Mouse (Mus musculus) layer of hippocampus, postnatal 10 days (tissue): ENCODE data around the gene Rfx6. TPM values are rescaled to one million over a fixed set of nuclear protein-coding genes. Genes with fewer than 3 reads are reported as not detected.

Experiments used
- DNase-seq, 2 experiments: peaks; one replicate each; pipeline ENCODE4 v3.0.0; 2021; ENCODE audit warnings: low spot score in 2 of 2
- long read RNA-seq: library from polyadenylated mRNA; stranded (forward); transcript quantifications from one replicate; pipeline ENCODE4 v2.0.0, GENCODE M21; 2023
- total RNA-seq, 2 experiments: library from RNA; stranded (reverse); gene quantifications; 2 replicates each; pipeline ENCODE4 v1.2.3; 2021

Rfx6 gene
- total RNA-seq: not detected
- long read RNA-seq: 0 reads

DNA sequence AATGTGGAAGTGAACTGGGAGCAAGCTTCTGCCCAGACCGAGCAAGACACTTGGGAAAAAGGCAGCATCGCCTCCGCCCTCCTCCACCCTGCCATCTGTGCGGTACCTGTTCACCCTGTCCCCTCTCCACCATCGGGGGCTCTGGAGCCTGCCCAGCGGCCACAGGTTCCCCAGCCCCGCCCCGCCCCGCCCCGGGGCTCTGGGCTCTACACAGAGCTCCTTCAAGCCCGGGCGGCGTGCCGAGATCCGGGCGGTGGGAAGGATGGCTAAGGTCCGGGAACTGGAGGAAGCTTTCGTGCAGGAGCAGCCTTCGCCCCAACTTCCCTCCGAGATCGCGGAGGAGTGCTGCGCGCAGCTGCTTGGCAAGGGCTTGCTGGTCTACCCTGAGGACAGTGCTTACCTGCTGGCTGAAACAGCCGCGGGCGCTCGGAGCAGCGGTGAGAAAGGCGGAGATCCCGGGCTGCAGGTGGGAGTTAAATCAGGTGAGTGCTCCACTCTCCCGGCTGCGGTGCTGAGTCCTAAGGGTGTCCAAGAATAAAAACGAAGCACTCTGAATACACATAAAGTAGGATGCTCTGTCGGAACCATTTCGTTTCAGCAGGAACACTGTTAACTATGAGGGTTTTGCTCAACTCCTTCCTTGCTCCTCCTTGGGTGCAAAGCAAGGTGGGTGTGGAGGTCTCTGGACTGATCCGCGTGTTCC, at the start of gene Rfx6:
TSS of gene Rfx6 (plus strand) at position 209 of the 703 bp plus-strand sequence.
- no peak for DNase-seq

DNA sequence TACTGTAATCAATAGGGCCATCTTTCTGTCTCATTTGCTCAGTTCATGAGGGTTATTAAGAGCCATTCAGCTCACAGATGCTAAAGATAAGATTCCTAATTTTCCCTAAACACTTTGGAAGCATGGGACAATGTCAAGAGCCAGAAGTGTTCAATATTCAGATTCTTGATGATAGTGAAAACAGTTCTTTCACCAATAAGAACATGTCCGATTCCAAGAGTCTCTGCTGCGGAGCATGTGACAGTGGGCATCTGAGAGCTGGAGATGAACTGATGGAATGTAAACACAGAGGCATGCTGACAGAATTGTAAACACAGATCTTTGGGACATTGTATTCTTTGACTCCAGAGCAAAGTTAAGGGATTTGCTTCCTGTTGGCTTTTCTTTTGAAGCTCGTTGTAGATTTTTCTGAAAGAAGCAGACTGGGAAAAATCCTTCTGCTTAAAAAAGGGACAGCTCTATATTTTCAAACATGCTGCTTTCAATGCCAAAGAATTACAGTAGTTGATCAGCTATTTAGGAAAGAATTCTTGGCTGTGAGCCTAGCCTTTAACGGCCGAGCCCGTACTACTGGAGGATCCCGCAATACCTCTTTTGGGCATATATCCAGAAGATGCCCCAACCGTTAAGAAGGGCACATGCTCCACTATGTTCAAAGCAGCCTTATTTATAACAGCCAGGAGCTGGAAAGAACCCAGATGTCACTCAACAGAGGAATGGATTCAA, 46.0 kb upstream of the Rfx6 start, which contains the start of gene Gprc6a:
TSS of gene Gprc6a (minus strand) at position 51 of the 726 bp plus-strand sequence.
- no peak for DNase-seq

DNA sequence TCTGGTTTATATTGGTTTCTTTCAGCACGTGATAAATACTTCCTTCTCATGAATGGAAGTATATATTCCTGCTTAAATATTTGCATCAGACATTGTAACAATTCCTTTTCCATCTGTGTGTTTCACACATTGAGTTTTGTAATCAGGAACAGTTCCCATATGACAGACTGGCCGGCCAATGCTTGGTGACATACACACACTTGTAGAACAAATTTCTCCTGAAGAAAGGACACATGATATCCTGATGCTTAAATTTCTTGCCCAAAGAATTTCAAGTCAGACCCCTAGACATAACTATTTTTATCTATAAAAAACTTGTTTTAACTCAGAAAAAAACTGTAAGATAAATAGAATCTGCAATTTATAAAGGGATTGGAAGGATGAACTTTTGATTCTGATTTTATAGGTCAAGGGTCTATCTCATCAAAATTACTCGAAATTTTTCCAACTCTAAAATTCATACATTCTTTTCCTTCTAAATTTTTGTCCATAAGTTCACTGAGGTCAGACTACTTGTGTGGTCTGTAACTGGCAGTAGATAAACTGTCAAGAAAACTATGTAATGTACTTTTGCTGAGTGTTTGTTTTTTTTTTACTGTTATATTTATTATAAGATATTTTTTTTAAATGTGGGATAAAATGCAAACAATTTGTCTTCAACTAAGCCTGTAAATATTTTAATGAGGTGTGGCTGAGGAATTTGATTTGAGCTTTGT, 27.9 kb upstream of the Rfx6 start:
- DNase-seq: no peak

DNA sequence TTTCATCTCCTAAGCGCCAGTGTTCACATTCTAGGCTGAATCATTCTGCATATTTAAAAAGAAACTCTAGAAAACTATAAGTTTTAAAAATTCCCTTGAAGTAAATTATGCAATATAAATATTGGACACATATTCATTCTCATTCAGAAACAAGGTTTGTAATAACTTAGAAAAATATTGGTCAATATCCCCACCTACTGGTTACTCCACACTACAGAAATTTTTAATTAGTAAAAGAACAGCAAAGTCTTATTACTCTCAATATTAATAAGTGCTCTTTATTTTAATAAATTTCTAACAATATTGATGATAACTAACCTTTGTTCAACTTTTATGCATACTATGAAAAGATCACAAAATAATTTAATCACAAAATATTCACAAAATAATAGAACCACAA, 20.2 kb upstream of the Rfx6 start:
- DNase-seq: no peak

DNA sequence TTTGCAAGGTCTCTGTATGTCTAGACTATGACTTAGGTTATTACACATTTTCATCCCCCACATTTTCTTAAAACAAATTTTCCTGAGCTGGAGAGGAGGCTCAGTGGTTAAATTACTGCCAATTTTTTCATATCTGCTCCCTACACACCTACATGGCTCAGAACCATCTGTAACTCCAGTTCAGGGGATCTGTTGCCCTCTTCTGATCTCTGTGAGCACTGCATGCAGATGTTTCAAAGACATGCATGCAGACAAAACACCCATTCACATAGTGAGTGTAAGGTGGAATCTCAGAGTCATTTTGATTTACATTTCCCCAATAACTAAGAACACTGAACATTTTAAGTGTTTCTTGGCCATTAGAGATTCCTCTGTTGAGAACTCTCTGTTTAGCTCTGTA, 8.2 kb upstream of the Rfx6 start:
- DNase-seq: no peak

DNA sequence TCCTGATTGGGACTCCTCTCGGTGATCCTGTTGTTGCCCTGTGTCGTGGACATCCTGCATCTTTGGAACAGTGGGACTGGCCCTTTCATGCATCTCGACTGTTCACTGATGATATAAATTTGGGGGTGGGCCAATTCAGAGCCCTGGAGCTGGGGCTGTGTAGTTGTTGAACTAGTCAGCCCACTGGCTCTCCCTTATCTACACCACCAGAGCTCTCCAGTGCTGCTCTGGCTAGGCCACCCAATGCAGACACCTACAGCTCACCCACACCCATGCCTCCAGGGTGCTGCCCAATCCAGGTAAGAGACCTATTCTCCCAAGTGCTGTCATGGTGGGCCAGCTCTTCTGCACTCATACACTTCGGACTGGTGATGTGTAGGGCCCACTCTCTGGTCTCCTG, 6.0 kb upstream of the Rfx6 start:
- no peak for DNase-seq

GRCm38 (mm10) chr10:51672082-51672779, 5.3 kb upstream of the Rfx6 start:
- DNase-seq: no peak

DNA sequence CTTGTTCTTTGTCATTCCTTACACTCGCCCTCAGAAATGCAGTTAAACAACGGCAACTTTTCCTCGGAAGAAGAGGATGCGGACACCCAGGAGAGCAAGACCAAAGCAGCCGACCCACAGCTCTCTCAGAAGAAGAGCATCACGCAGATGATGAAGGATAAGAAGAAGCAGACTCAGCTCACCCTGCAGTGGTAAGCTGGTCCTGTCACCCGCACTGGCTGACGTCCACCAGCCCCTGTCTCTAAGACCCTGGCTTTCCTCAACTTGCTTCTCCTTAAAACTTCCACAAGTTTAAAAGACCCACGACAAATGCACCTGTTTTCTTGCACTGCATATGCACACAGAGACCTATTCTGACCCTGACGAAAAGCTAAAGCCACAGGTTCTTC, 689 bp downstream of the Rfx6 start:
- DNase-seq: no peak

DNA sequence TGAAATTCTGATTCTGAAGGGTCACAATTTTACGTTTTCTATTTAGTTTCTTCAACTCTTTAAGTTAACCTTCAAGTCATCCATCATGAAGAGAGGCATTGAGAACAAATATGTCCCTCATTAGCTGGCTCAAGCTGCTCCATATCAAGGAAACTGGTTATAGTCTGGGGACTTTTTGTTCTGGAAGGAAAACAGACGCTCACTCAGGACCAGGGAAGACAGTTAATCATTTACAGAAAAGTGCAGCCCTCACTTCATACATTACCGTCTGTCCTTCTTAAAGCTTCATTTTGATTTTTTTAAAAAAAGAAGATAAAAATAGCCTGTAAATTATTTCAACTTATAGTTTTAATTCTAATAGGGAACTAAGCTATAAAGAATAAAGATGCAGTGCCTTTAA, 43.3 kb downstream of the Rfx6 start:
- no peak for DNase-seq

DNA sequence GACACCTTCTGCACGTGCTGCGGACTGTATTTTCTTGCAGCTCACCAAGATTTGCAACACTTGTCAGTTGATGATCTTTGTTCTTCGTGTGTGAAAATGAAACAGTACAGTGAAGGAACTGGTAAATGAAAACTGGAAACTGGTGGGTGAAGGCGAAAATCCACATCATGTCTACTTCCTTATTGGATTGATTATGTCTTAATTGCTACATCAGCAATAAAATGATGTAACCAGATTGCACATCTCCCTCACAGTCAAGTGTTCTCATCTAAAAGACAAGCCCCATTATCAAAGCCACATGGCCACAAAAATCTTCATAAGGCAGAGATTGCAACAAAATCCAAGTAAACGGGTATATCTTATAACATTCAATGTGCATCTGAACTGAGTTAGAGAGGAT, 83.9 kb downstream of the Rfx6 start:
- no peak for DNase-seq

DNA sequence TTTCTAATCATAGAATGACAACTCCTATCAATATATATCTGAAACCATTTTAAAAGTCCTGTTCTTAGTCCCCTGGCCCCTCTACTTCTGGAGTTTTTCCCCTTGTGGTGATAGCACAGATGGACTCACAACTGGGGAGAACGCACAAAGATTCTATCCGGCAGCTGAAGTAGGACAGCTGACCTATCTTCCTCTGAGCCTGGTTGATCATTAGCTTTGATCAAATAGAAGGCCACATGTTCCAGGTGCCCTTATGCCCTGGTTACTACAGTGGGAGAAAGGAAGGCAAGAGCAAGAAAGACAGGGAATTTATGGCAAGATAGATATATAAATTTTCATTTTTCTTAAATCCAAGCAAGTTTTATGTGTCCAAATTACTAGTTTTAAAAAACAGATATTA, 85.7 kb downstream of the Rfx6 start:
- no peak for DNase-seq

DNA sequence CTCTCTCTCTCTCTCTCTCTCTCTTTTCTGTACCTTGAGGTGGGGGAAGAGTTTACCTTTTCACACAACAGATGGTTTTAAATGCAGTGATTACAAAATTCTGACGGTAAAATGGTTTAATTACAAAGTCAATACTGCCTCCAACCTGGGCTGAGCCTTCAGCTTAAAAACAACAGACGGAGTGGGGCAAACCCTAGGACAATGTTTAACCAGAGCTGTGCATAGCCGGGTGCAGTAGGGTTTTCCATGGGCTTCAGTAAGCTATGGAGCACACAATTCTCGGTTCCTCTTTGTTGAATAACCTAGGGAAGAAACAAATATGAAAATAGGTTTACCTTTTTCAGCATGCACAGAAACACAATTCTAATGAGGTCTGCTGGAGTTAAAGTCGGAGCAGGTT, 90.9 kb downstream of the Rfx6 start:
- no peak for DNase-seq

GRCm38 (mm10) chr10:51769252-51769651, 91.7 kb downstream of the Rfx6 start:
- DNase-seq: no peak

- no peak for DNase-seq
Observed at GRCm38 (mm10) chr10:51779648-51780047, 102.1 kb downstream of the Rfx6 start.

Other genes starting within 250 kb of the Rfx6 start
- gene Gm49339, start 197.1 kb upstream of the Rfx6 start, total RNA-seq: not detected
- gene Lilr4b, start 197.1 kb upstream of the Rfx6 start, total RNA-seq: under 1 TPM in 1 of 2 experiments, not detected in 1; 0.18 TPM
- under 1 TPM in 1 of 2 experiments, not detected in 1; 0.13 TPM for gene Lilrb4a, start 186.8 kb upstream of the Rfx6 start, total RNA-seq
- under 1 TPM in 1 of 2 experiments, not detected in 1; 0.56 TPM for gene Fam162b, start 87.2 kb upstream of the Rfx6 start, total RNA-seq
- not detected for gene Gprc6a, start 46.3 kb upstream of the Rfx6 start, total RNA-seq